Mouse (Mus musculus) cerebellum, adult 9-10 months (tissue): ENCODE measurements around the gene Aunip.

Experiments
- DNase-seq: peaks from one replicate; pipeline ENCODE4 v3.0.0; 2022

Gene Aunip

GRCm38 (mm10) chr4:134558570-134559113, 47.8 kb downstream of the Aunip start:
- DNase-seq: no peak

DNA sequence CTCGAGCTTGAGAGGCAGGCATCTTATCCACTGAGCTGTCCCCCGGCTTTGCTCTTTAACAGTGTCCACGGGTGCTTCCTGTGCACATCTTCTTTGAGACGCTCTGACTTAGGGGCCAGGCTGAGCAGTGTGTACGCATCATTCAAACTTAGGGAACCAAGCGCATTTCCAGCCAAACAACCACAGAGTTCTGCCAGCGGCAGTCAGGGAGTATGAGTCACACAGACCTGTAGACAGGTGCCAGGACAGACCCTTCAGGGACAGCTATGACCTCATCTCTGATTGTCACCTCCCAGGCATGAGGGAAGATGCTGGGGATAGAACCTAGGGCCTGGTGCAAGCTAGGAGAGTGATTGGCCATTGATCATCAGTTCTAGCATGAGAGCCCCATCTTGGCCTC, 48.4 kb downstream of the Aunip start:
- DNase-seq: no peak

GRCm38 (mm10) chr4:134560699-134561098, 49.9 kb downstream of the Aunip start:
- no peak for DNase-seq

GRCm38 (mm10) chr4:134562014-134562413, 51.2 kb downstream of the Aunip start:
- peak; percentile 70 for DNase-seq

DNA sequence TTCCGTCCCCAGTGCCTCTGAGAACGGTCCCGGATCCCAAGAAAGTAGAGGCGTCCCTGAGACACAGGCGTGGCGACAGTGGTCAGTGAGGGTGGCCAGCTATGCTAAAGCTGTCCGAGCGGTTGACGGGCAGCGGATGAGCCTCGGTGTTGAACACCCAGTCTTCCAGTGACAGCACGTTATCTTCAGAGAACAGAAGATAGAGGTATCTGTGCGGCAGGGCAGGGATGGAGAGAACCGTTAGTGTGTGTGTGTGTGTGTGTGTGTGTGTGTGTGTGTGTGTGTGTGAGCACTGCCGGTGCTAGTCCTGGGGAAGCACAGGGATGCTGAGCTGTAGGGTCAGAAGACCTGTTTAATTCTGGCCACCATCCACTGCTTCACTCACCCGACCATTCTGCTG, 52.8 kb downstream of the Aunip start:
- DNase-seq: no peak

DNA sequence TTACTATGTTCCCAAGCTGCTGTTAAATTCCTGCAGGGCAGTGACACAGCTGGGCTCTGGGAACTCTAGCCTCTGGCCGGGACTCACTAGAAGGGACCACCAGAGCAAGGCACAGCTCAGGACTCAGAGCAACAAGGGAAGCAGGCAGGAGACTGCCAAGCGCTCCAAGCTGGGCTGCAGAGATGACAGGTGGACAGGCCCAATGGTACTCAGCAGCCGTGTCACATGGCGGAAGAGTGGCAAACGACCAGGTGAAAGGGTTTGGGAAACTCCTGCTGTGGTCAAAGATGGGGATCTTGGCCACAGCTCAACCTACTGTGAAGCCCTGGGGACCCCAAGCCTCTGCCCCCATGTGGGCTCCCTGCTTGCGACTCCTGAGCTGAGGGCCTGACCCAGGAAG, 53.3 kb downstream of the Aunip start:
- no peak for DNase-seq

DNA sequence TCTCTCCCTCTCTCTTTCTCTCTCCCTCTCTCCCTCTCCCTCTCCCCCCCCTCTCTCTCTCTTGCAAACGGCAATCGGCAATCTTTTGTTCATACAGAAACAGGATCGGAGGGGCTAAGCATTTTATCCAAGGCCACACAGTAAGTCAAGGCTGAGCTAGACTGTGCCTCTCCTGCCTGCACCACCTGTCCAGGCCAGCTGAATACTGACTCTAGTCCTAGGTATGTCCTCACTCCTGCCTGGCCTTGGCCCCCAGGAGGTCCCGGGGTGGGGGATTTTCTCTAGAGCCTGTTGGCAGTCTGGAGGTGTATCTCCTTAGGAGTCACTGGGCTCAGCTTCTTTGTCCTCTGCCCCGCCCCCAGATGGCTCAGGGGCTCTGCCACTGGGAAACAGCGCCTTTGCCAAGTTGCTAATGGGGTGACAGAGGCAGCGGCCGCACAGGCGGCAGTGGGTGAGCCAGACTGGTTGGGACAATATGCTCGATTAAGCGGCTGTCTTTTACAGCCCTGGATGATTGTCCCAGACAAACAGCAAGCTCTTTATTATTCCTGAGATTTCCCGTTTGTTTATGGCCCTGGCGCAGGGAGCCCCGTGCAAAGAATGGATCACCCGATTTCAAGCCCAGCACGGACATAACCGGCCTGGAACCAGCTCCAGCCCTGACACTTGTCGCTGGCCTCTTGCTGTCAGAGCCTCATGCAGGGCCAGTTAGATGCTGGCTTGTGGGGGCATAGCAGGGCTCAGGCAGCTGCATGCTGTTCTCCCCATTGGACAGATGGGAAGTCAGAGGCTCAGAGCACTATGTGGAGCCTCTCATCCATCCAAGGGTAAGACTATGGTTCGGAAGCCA, 56.8 kb downstream of the Aunip start:
- DNase-seq: peak; percentile 73

DNA sequence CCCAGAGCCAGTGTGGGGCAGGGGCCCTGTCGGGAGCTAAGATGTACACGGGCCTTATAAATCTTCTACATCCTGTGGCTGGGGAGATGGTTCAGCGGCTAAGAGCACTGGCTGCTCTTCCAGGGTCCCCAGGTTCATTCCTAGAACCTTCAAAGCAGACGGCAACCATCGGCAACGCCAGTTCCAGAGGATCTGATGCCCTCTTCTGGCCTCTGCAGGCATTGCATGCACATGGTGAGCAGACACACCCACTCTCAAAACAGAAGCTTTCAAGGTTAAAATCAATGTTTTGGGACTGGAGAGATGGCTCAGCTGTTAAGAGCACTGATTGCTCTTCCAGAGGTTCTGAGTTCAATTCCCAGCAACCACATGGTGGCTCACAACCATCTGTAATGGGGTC, 58.4 kb downstream of the Aunip start:
- no peak for DNase-seq

DNA sequence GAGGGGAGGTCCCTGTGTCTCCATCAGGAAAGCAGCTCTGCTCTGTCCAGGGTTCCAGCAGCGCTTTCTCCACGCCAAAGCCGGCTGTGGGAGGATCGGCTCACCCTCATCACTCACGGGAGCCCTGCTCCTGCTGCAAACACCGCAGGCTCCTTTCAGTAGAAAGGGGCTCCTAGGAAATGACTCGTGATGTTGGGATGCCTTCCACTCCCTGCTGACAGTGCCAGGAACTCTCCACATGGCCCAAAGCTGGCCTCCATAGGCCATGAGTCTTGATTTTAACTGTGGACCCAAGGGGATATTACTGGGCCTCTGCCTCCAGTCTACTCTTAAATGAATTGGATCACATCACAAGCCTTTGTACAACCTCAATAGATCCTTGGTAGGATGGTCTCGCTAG, 59.0 kb downstream of the Aunip start:
- DNase-seq: no peak

GRCm38 (mm10) chr4:134570704-134571451, 60.1 kb downstream of the Aunip start:
- no peak for DNase-seq

DNA sequence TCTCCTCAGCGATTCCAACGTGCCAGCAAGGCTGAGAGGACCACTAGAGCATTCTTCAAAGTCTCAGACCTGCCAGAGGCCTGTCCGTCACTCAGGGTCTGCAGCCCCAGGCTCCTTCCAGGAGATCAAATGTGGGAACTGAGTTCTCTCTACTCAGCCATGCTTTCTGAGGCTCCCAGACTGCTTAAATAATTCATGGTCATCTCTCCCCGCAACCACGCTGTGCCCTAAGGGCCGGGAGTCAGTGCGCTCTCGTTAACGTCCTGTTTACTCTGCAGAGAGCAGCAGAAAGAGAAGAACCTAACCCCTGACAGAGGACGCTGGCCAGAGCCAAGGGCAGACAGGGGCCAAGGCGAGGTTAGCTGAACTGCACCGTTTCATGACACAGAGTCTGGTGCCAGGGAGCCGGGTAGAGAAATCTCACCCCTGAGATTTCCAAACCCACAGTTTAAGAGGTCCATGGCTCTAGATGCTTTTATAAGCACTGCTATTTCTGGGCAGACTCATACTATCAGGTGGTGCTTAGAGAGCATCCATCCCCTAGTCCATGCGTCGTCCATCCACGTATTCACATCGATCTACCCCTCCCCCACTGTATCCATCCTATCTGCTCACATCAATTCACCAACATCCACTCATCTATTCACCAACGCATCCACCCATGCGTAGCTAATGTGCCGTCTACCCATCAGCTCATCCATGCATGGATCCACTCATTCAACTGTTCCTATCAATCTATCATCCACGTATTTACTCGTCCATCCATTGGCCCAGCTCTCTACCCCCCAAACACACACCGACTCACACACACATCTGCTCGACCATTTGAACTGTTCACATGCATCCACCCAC, 61.9 kb downstream of the Aunip start:
- no peak for DNase-seq
